Mouse (Mus musculus): ENCODE measurements around the gene Dda1. TPM values are rescaled to one million over a fixed set of nuclear protein-coding genes. Genes with fewer than 3 reads are reported as not detected.

The Dda1 gene
- polyA plus RNA-seq, 1 experiment from 2014 or later: 197 TPM

GRCm38 (mm10) chr8:71461152-71461840, 7.7 kb upstream of the Dda1 start:
- Histone ChIP-seq H3K27ac (no peak overlapping the region), H3K9ac (replicated peaks) (peak overlapping the region; percentile 90), H3K36me3 (peaks cover 49% of the 10 kb centered on the region), H3K27me3 (no peaks in the 10 kb centered on the region), H3K9me3 (no peaks in the 10 kb centered on the region), H3K4me1 (replicated peaks) (peaks cover 61% of the 10 kb centered on the region), H3K4me3 (replicated peaks) (peak overlapping the region; percentile 82), H3K4me2 (replicated peaks) (peak overlapping the region; percentile 78)
- WGBS: 84% methylated on average over 47 of the region's 47 CpGs
- ATAC-seq: no peak

GRCm38 (mm10) chr8:71462191-71462590, 6.8 kb upstream of the Dda1 start:
- Histone ChIP-seq H3K27ac (0 out of 2 replicates have a peak overlapping the region, but pooled peaks have one; percentile 87), H3K4me3 (replicated peaks) (peak overlapping the region; percentile 82), H3K9ac (replicated peaks) (peak overlapping the region; percentile 90), H3K4me1 (replicated peaks) (peaks cover 61% of the 10 kb centered on the region), H3K36me3 (peaks cover 46% of the 10 kb centered on the region), H3K4me2 (replicated peaks) (peak overlapping the region; percentile 78), H3K9me3 (no peaks in the 10 kb centered on the region), H3K27me3 (no peaks in the 10 kb centered on the region)
- WGBS: 76% methylated on average over 4 of the region's 4 CpGs
- no peak for ATAC-seq

- peak overlapping the region; percentile 87; the same call in 1 of the 2 replicates for H3K27ac ChIP-seq
- no peaks in the 10 kb centered on the region for H3K27me3 ChIP-seq
- H3K9ac ChIP-seq (replicated peaks): peak overlapping the region; percentile 90
- peak overlapping the region; percentile 82 for H3K4me3 ChIP-seq (replicated peaks)
- peak overlapping the region; percentile 78 for H3K4me2 ChIP-seq (replicated peaks)
- peaks cover 40% of the 10 kb centered on the region for H3K36me3 ChIP-seq
- no peaks in the 10 kb centered on the region for H3K9me3 ChIP-seq
- peaks cover 61% of the 10 kb centered on the region for H3K4me1 ChIP-seq (replicated peaks)
- no peak; the same call in 1 of the 2 replicates for ATAC-seq
- WGBS: 5% methylated on average over 16 of the region's 16 CpGs
These were observed 6.2 kb upstream of the Dda1 start for GRCm38 (mm10) chr8:71462786-71463185.

- Histone ChIP-seq H3K4me2 (replicated peaks) (peak within 1 kb of the TSS; percentile 78), H3K9me3 (no peaks in the 10 kb centered on the region), H3K9ac (replicated peaks) (peak within 1 kb of the TSS; percentile 90), H3K27me3 (no peaks in the 10 kb centered on the region), H3K36me3 (peaks cover 34% of the 10 kb centered on the region), H3K4me3 (replicated peaks) (peak within 1 kb of the TSS; percentile 82), H3K4me1 (replicated peaks) (peaks cover 61% of the 10 kb centered on the region), H3K27ac (peak within 1 kb of the TSS; percentile 87)
- WGBS: under 1% methylated on average over 55 of the region's 55 CpGs
- peak; percentile 88 for ATAC-seq
These were observed 5.6 kb upstream of the Dda1 start, which contains the start of gene Abhd8 for GRCm38 (mm10) chr8:71463188-71464033. Abhd8 (minus strand) TSS chr8:71463655.

- Histone ChIP-seq H3K9ac (replicated peaks) (peak within 1 kb of the TSS; percentile 83), H3K4me3 (replicated peaks) (peak within 1 kb of the TSS; percentile 82), H3K9me3 (no peaks in the 10 kb centered on the region), H3K36me3 (peaks cover 21% of the 10 kb centered on the region), H3K27ac (peak within 1 kb of the TSS; percentile 87), H3K27me3 (no peaks in the 10 kb centered on the region), H3K4me2 (replicated peaks) (peak within 1 kb of the TSS; percentile 92), H3K4me1 (replicated peaks) (peaks cover 50% of the 10 kb centered on the region)
- ATAC-seq: peak; percentile 70
- under 1% methylated on average over 59 of the region's 59 CpGs for WGBS
These were observed 4.2 kb upstream of the Dda1 start, which contains the start of gene Mrpl34 for GRCm38 (mm10) chr8:71464513-71465500. Mrpl34 (plus strand) TSS chr8:71464959.

GRCm38 (mm10) chr8:71465733-71466132, 3.3 kb upstream of the Dda1 start:
- 87% methylated on average over 8 of the region's 8 CpGs for WGBS
- H3K4me2 ChIP-seq (replicated peaks): peak overlapping the region; percentile 92
- ATAC-seq: no peak
- no peaks in the 10 kb centered on the region for H3K27me3 ChIP-seq
- peak overlapping the region; percentile 82 for H3K4me3 ChIP-seq (replicated peaks)
- H3K27ac ChIP-seq: no peak overlapping the region; the same call in 1 of the 2 replicates
- H3K9ac ChIP-seq (replicated peaks): peak overlapping the region; percentile 83
- H3K4me1 ChIP-seq (replicated peaks): peaks cover 53% of the 10 kb centered on the region
- H3K36me3 ChIP-seq: peaks cover 15% of the 10 kb centered on the region
- no peaks in the 10 kb centered on the region for H3K9me3 ChIP-seq

- H3K4me3 ChIP-seq (replicated peaks): no peak overlapping the region
- H3K4me1 ChIP-seq (replicated peaks): peaks cover 53% of the 10 kb centered on the region
- H3K9me3 ChIP-seq: no peaks in the 10 kb centered on the region
- no peak overlapping the region for H3K4me2 ChIP-seq (replicated peaks)
- WGBS: 97% methylated on average over 5 of the region's 5 CpGs
- H3K27ac ChIP-seq: no peak overlapping the region
- no peaks in the 10 kb centered on the region for H3K27me3 ChIP-seq
- ATAC-seq: no peak
- no peak overlapping the region for H3K9ac ChIP-seq (replicated peaks)
- peaks cover 15% of the 10 kb centered on the region for H3K36me3 ChIP-seq
These were observed 2.8 kb upstream of the Dda1 start for GRCm38 (mm10) chr8:71466198-71466597.

GRCm38 (mm10) chr8:71467201-71467600, 1.8 kb upstream of the Dda1 start:
- H3K27ac ChIP-seq: no peak overlapping the region
- H3K4me1 ChIP-seq (replicated peaks): peaks cover 45% of the 10 kb centered on the region
- WGBS: 94% methylated on average over 2 of the region's 2 CpGs

GRCm38 (mm10) chr8:71468001-71468400, 998 bp upstream of the Dda1 start:
- 90% methylated on average over 1 of the region's 1 CpGs for WGBS

More at GRCm38 (mm10) chr8:71467201-71467600, 1.8 kb upstream of the Dda1 start:
- Histone ChIP-seq H3K9ac (replicated peaks) (no peak overlapping the region), H3K4me3 (replicated peaks) (no peak overlapping the region), H3K4me2 (replicated peaks) (no peak overlapping the region), H3K27me3 (no peaks in the 10 kb centered on the region), H3K36me3 (peaks cover 18% of the 10 kb centered on the region), H3K9me3 (no peaks in the 10 kb centered on the region)
- no peak for ATAC-seq

GRCm38 (mm10) chr8:71469411-71469810, 412 bp downstream of the Dda1 start:
- Histone ChIP-seq H3K4me3 (replicated peaks) (peak overlapping the region; percentile 79), H3K9me3 (no peaks in the 10 kb centered on the region), H3K36me3 (peaks cover 40% of the 10 kb centered on the region), H3K4me2 (replicated peaks) (peak overlapping the region; percentile 83), H3K4me1 (replicated peaks) (peaks cover 30% of the 10 kb centered on the region), H3K27ac (peak overlapping the region; percentile 89), H3K27me3 (no peaks in the 10 kb centered on the region), H3K9ac (replicated peaks) (peak overlapping the region; percentile 75)
- WGBS: under 1% methylated on average over 24 of the region's 24 CpGs
- peak; percentile 55 for ATAC-seq

More at GRCm38 (mm10) chr8:71468001-71468400, 998 bp upstream of the Dda1 start:
- H3K36me3 ChIP-seq: peaks cover 26% of the 10 kb centered on the region
- no peaks in the 10 kb centered on the region for H3K9me3 ChIP-seq
- H3K27ac ChIP-seq: no peak overlapping the region
- no peak overlapping the region for H3K4me3 ChIP-seq (replicated peaks)
- H3K4me2 ChIP-seq (replicated peaks): no peak overlapping the region
- H3K27me3 ChIP-seq: no peaks in the 10 kb centered on the region
- no peak for ATAC-seq
- no peak overlapping the region for H3K9ac ChIP-seq (replicated peaks)
- peaks cover 38% of the 10 kb centered on the region for H3K4me1 ChIP-seq (replicated peaks)

Measured in midbrain, embryonic 13.5 days (tissue).